Mouse (Mus musculus) MEL (cell line): ENCODE measurements at regions not wholly inside any gene's neighbourhood (a gene's known extent, or its start where the extent isn't known, plus 50 kb on each side); places are given as distances from the start of the nearest gene placed in this dataset.

Experiments
- DNase-seq: peaks from one replicate; pipeline ENCODE4 v3.0.0; 2011; ENCODE audit warnings: low read depth, low spot score
- H3K27ac ChIP-seq: 2 replicates; pipeline ENCODE4 v1.5.1; 2012; ENCODE audit warnings: low read depth, mild to moderate bottlenecking, control low read depth, low read length, moderate library complexity; ENCODE audit not compliant: control insufficient read depth
- H3K27me3 ChIP-seq, 2 experiments: fragments of 150-350 bp in 1 of 2; sonication (generic) in 1 of 2; 2 replicates each; pipeline ENCODE4 v1.6.1; 2012; ENCODE audit warnings: low read length in 2 of 2, mild to moderate bottlenecking in 2 of 2, improper control_type of control experiment in 1 of 2, moderate library complexity in 1 of 2; ENCODE audit not compliant: insufficient read depth in 2 of 2, control insufficient read depth in 1 of 2
- H3K36me3 ChIP-seq, 2 experiments: 2 replicates each; pipeline ENCODE4 v1.6.1; 2012 to 2014; ENCODE audit warnings: low read length in 2 of 2, improper control_type of control experiment in 1 of 2, inconsistent platforms in 1 of 2, mild to moderate bottlenecking in 1 of 2; ENCODE audit not compliant: insufficient read depth in 2 of 2, control insufficient read depth in 1 of 2
- H3K4me1 ChIP-seq, 2 experiments: fragments of 150-350 bp in 1 of 2; sonication (generic) in 1 of 2; 2 replicates each; pipeline ENCODE4 v1.6.1; 2012; ENCODE audit warnings: low read length in 2 of 2, improper control_type of control experiment in 1 of 2, mild to moderate bottlenecking in 1 of 2; ENCODE audit not compliant: insufficient read depth in 2 of 2, control insufficient read depth in 1 of 2
- H3K4me3 ChIP-seq, 2 experiments: fragments of 150-350 bp in 1 of 2; sonication (generic) in 1 of 2; 2 replicates each; pipeline ENCODE4 v1.5.1; 2012; ENCODE audit warnings: low read depth in 2 of 2, low read length in 2 of 2, mild to moderate bottlenecking in 2 of 2, moderate library complexity in 2 of 2, control low read depth in 1 of 2, improper control_type of control experiment in 1 of 2; ENCODE audit not compliant: control insufficient read depth in 1 of 2, insufficient read depth in 1 of 2
- H3K79me2 ChIP-seq: 2 replicates; pipeline ENCODE4 v1.6.1; 2012; ENCODE audit warnings: mild to moderate bottlenecking, low read length, moderate library complexity; ENCODE audit not compliant: control insufficient read depth, poor library complexity, insufficient read depth
- H3K9ac ChIP-seq: 2 replicates; pipeline ENCODE4 v1.6.1; 2012; ENCODE audit warnings: low read depth, mild to moderate bottlenecking, control low read depth, low read length, moderate library complexity; ENCODE audit not compliant: control insufficient read depth, poor library complexity, severe bottlenecking
- H3K9me3 ChIP-seq: fragments of 150-350 bp; sonication (generic); replicated peaks from 2 replicates; pipeline ENCODE4 v1.6.1; 2012; ENCODE audit warnings: mild to moderate bottlenecking, low read length, improper control_type of control experiment, moderate library complexity; ENCODE audit not compliant: insufficient read depth
- CHD2 ChIP-seq: IDR thresholded peaks from 2 replicates; pipeline ENCODE4 v1.6.1; 2011; ENCODE audit warnings: low read length, improper control_type of control experiment
- CTCF ChIP-seq, 3 experiments: IDR thresholded peaks in 2 of 3; conservative IDR thresholded peaks in 1 of 3; 2 replicates each; pipeline ENCODE4 v1.5.1; 2011 to 2012; ENCODE audit warnings: low read length in 3 of 3, low read depth in 2 of 3, mild to moderate bottlenecking in 2 of 3, improper control_type of control experiment in 1 of 3, inconsistent platforms in 1 of 3, mixed read lengths in 1 of 3, moderate library complexity in 1 of 3; ENCODE audit not compliant: control insufficient read depth in 1 of 3, insufficient read depth in 1 of 3, poor library complexity in 1 of 3, severe bottlenecking in 1 of 3
- ELF1 ChIP-seq: IDR thresholded peaks from 2 replicates; pipeline ENCODE4 v1.6.1; 2014; ENCODE audit warnings: low read depth, mild to moderate bottlenecking, inconsistent platforms, low read length, improper control_type of control experiment, moderate library complexity
- EP300 ChIP-seq, 2 experiments: IDR thresholded peaks; 2 replicates each; pipeline ENCODE4 v1.6.1; 2011; ENCODE audit warnings: improper control_type of control experiment in 2 of 2, low read length in 2 of 2, low read depth in 1 of 2, mild to moderate bottlenecking in 1 of 2
- ETS1 ChIP-seq: IDR thresholded peaks from 2 replicates; pipeline ENCODE4 v1.6.1; 2012; ENCODE audit warnings: low read depth, mild to moderate bottlenecking, inconsistent platforms, low read length, improper control_type of control experiment, moderate library complexity
- GABPA ChIP-seq: IDR thresholded peaks from 2 replicates; pipeline ENCODE4 v1.6.1; 2012; ENCODE audit warnings: low read depth, mild to moderate bottlenecking, inconsistent platforms, low read length, improper control_type of control experiment, moderate library complexity
- GATA1 ChIP-seq: IDR thresholded peaks from 2 replicates; pipeline ENCODE4 v1.6.1; 2011; ENCODE audit warnings: low read depth, low read length, improper control_type of control experiment
- HCFC1 ChIP-seq: IDR thresholded peaks from 2 replicates; pipeline ENCODE4 v1.6.1; 2012; ENCODE audit warnings: low read depth, mild to moderate bottlenecking, inconsistent platforms, low read length, improper control_type of control experiment, moderate library complexity
- MAFK ChIP-seq: IDR thresholded peaks from 2 replicates; pipeline ENCODE4 v1.6.1; 2011; ENCODE audit warnings: low read depth, mild to moderate bottlenecking, low read length, improper control_type of control experiment, borderline replicate concordance
- MXI1 ChIP-seq: IDR thresholded peaks from 2 replicates; pipeline ENCODE4 v1.6.1; 2011; ENCODE audit warnings: mild to moderate bottlenecking, low read depth, low read length, improper control_type of control experiment
- MYC ChIP-seq: IDR thresholded peaks from 2 replicates; pipeline ENCODE4 v1.6.1; 2011; ENCODE audit warnings: low read depth, mild to moderate bottlenecking, low read length, improper control_type of control experiment, moderate library complexity
- NELFE ChIP-seq: IDR thresholded peaks from 2 replicates; pipeline ENCODE4 v1.6.1; 2011; ENCODE audit warnings: low read depth, low read length, improper control_type of control experiment
- POLR2A ChIP-seq, 2 experiments: IDR thresholded peaks; 2 replicates each; pipeline ENCODE4 v1.6.1; 2011 to 2012; ENCODE audit warnings: low read length in 2 of 2, mild to moderate bottlenecking in 2 of 2, control low read depth in 1 of 2, improper control_type of control experiment in 1 of 2, low read depth in 1 of 2, moderate library complexity in 1 of 2; ENCODE audit not compliant: control insufficient read depth in 1 of 2, insufficient read depth in 1 of 2, poor library complexity in 1 of 2
- POLR2AphosphoS2 ChIP-seq: IDR thresholded peaks from 2 replicates; pipeline ENCODE4 v1.6.1; 2011; ENCODE audit warnings: low read length, improper control_type of control experiment
- POLR2AphosphoS5 ChIP-seq: IDR thresholded peaks from 2 replicates; pipeline ENCODE4 v1.6.1; 2012; ENCODE audit warnings: low read depth, borderline replicate concordance, mild to moderate bottlenecking, inconsistent platforms, low read length, moderate library complexity, mixed read lengths
- RAD21 ChIP-seq: IDR thresholded peaks from 2 replicates; pipeline ENCODE4 v1.6.1; 2011; ENCODE audit warnings: mild to moderate bottlenecking, low read depth, low read length, improper control_type of control experiment
- RCOR1 ChIP-seq: IDR thresholded peaks from 2 replicates; pipeline ENCODE4 v1.6.1; 2012; ENCODE audit warnings: low read depth, mild to moderate bottlenecking, inconsistent platforms, low read length, improper control_type of control experiment
- SIN3A ChIP-seq: IDR thresholded peaks from 2 replicates; pipeline ENCODE4 v1.6.1; 2012; ENCODE audit warnings: low read length, improper control_type of control experiment, inconsistent platforms
- TAL1 ChIP-seq: IDR thresholded peaks from 2 replicates; pipeline ENCODE4 v1.6.1; 2012; ENCODE audit warnings: mild to moderate bottlenecking, inconsistent platforms, low read length, moderate library complexity, mixed read lengths
- TBP ChIP-seq: IDR thresholded peaks from 2 replicates; pipeline ENCODE4 v1.8.0; 2011; ENCODE audit warnings: low read depth, low read length, improper control_type of control experiment
- TCF12 ChIP-seq: IDR thresholded peaks from 2 replicates; pipeline ENCODE4 v1.6.1; 2014; ENCODE audit warnings: low read depth, mild to moderate bottlenecking, inconsistent platforms, low read length, improper control_type of control experiment, moderate library complexity
- USF1 ChIP-seq: IDR thresholded peaks from 2 replicates; pipeline ENCODE4 v1.6.1; 2014; ENCODE audit warnings: low read depth, mild to moderate bottlenecking, inconsistent platforms, low read length, improper control_type of control experiment, moderate library complexity
- ZC3H11A ChIP-seq: IDR thresholded peaks from 2 replicates; pipeline ENCODE4 v1.6.1; 2012; ENCODE audit warnings: low read depth, mild to moderate bottlenecking, inconsistent platforms, low read length, improper control_type of control experiment
- ZMIZ1 ChIP-seq: IDR thresholded peaks from 2 replicates; pipeline ENCODE4 v1.6.1; 2012; ENCODE audit warnings: low read depth, mild to moderate bottlenecking, inconsistent platforms, low read length, improper control_type of control experiment, moderate library complexity

DNA sequence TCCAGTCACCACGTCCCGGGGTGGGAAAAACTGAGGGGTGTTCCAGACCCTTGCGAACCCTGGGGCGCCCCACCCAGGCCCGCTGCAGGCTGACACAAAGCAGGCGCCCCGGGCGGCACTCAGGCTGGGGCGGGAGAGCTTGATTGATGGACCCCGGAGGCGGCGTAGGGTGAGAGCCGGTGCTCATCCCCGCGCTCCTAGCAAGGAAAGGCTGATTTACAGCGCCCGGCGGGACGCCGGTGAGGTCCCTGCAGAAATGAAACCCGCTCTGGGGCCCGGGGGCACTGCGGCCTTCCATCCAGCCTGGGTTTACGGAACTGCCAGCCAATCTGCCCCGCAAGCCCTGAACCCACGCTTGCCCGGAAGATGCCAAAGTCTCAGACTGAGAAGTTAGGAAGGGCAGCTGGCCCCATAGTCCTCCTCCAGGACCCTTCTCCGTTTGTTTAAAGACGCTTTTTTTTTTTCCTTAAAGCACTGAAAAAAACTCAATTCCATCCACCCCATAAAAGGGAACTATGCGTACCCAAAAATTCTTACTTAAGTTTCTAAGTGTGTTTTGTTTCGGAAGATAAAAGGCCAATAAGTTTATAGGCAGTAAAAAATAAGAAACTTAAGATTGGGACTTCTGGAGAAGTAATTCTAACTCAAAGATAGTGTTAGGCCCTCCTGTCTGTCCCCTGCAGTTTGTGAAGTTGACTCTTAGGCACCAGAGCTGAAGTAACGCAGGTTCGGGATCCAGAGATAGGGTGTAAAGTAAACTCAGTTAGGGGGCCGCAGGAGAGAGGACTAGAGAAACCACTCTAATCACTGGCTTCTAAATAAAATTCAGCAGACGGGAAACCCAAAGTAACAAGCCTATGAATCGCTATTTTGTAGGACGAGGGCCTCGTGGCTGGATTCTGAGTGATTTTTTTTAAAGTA, 263.4 kb upstream of the Nfe2l3 start:
- Histone ChIP-seq H3K27me3 (no peaks in the 10 kb centered on the region), H3K9ac (no peak overlapping the region)

DNA sequence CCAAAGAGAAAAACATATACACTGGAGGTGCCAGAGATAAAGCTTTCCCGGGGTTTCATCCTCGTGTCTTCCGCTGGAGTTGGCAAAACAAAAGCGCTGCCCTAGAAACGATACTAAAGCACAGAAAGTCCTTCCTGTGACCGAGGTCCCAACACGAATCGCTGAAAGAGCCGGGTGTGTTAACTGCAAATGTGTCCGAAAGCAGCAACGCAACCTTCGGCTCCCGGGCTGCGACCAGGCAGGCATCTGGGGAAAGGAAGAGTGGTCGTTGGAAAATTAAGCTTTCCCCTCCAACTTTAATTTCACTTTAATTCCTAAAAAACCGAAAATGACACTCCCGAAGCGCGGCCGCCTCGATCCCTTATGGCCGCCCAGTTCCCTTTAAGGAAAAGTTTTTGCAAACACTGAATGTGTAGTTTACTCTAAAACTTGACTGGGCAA, 262.5 kb upstream of the Nfe2l3 start:
- H3K4me3 ChIP-seq, result no peak overlapping the region
- H3K9me3 ChIP-seq, result no peaks in the 10 kb centered on the region
- no peak for DNase-seq
- TF ChIP-seq SIN3A (no peak), ZMIZ1 (no peak), POLR2AphosphoS5 (no peak), TCF12 (no peak), RAD21 (no peak), RCOR1 (no peak), MYC (no peak), CTCF (IDR thresholded peaks at IDR 0.05 in 2 of 3, conservative IDR thresholded peaks at IDR 0.05 in 1 of 3; ENCODE audit: control insufficient read depth in 1 of 3, insufficient read depth in 1 of 3, low read depth in 2 of 3, low read length in 3 of 3, poor library complexity in 1 of 3, severe bottlenecking in 1 of 3) (no peak), EP300 (IDR thresholded peaks at IDR 0.05; ENCODE audit: low read depth in 1 of 2, low read length in 2 of 2) (no peak), POLR2A (IDR thresholded peaks at IDR 0.05; ENCODE audit: control insufficient read depth in 1 of 2, insufficient read depth in 1 of 2, low read depth in 1 of 2, low read length in 2 of 2, poor library complexity in 1 of 2) (no peak)
- TF ChIP-seq, all 39 proteins: peak for 0
- Histone ChIP-seq H3K27ac (no peak overlapping the region), H3K36me3 (no peaks in the 10 kb centered on the region), H3K9ac (no peak overlapping the region), H3K27me3 (no peaks in the 10 kb centered on the region), H3K79me2 (no peaks in the 10 kb centered on the region), H3K4me1 (no peaks in the 10 kb centered on the region; a peak in 1 of 4 replicates)

More for the DNA sequence above, 263.4 kb upstream of the Nfe2l3 start:
- no peaks in the 10 kb centered on the region; a peak in 1 of 4 replicates for H3K4me1 ChIP-seq
- H3K27ac ChIP-seq, result no peak overlapping the region
- no peak overlapping the region for H3K4me3 ChIP-seq
- no peaks in the 10 kb centered on the region for H3K36me3 ChIP-seq
- H3K9me3 ChIP-seq, result no peaks in the 10 kb centered on the region
- no peak for TF ChIP-seq CHD2
- no peak for TF ChIP-seq HCFC1
- TF ChIP-seq EP300 (IDR thresholded peaks at IDR 0.05; ENCODE audit: low read depth in 1 of 2, low read length in 2 of 2), result no peak
- no peak for TF ChIP-seq ZC3H11A
- no peak for TF ChIP-seq MAFK
- TF ChIP-seq USF1, result no peak
- no peak for TF ChIP-seq POLR2A (IDR thresholded peaks at IDR 0.05; ENCODE audit: control insufficient read depth in 1 of 2, insufficient read depth in 1 of 2, low read depth in 1 of 2, low read length in 2 of 2, poor library complexity in 1 of 2)
- no peak for TF ChIP-seq GATA1
- no peak for TF ChIP-seq MYC
- no peak for TF ChIP-seq POLR2AphosphoS2
- no peak for TF ChIP-seq MXI1
- no peak for TF ChIP-seq ELF1
- TF ChIP-seq ZMIZ1, result no peak
- TF ChIP-seq GABPA, result no peak
- no peak for TF ChIP-seq NELFE
- TF ChIP-seq RCOR1, result no peak
- no peak for TF ChIP-seq TBP
- TF ChIP-seq ETS1, result no peak
- no peak for TF ChIP-seq TAL1
- TF ChIP-seq, all 39 proteins: peak for 0
- H3K79me2 ChIP-seq, result no peaks in the 10 kb centered on the region
- no peak for DNase-seq
